Mouse (Mus musculus) adrenal gland, adult 18-20 months (tissue): ENCODE results near the gene Rabgap1l. TPM values are rescaled to one million over a fixed set of nuclear protein-coding genes. Genes with fewer than 3 reads are reported as not detected.

Experiments used
- DNase-seq, 2 experiments: peaks; one replicate each; pipeline ENCODE4 v3.0.0; 2021 to 2022; ENCODE audit warnings: low spot score in 2 of 2
- total RNA-seq, 2 experiments: library from RNA; stranded (reverse); gene quantifications; 1 replicate in 1 of 2; 2 replicates in 1 of 2; pipeline ENCODE4 v1.2.3; 2021

Rabgap1l gene
- total RNA-seq, 2 experiments from 2014 or later = 26.4 to 30.6 TPM

- no peak for DNase-seq
These were observed 195.6 kb downstream of the Rabgap1l start for GRCm38 (mm10) chr1:160597369-160597768.

GRCm38 (mm10) chr1:160596948-160597270 lies 196.1 kb downstream of the Rabgap1l start:
- DNase-seq = no peak

- DNase-seq = no peak
These were observed 196.6 kb downstream of the Rabgap1l start for GRCm38 (mm10) chr1:160596252-160596947.

- no peak for DNase-seq
These were observed 198.4 kb downstream of the Rabgap1l start for GRCm38 (mm10) chr1:160594576-160594975.

- no peak for DNase-seq
These were observed 198.9 kb downstream of the Rabgap1l start for GRCm38 (mm10) chr1:160594066-160594465.

GRCm38 (mm10) chr1:160588911-160589590 lies 204.0 kb downstream of the Rabgap1l start:
- DNase-seq = no peak

GRCm38 (mm10) chr1:160579309-160580233 lies 213.4 kb downstream of the Rabgap1l start:
- no peak for DNase-seq

GRCm38 (mm10) chr1:160576124-160576523 lies 216.9 kb downstream of the Rabgap1l start:
- DNase-seq = no peak

GRCm38 (mm10) chr1:160574039-160574438 lies 219.0 kb downstream of the Rabgap1l start:
- no peak for DNase-seq

- no peak for DNase-seq
These were observed 226.6 kb downstream of the Rabgap1l start for GRCm38 (mm10) chr1:160566458-160566857.

- no peak for DNase-seq
These were observed 231.6 kb downstream of the Rabgap1l start for GRCm38 (mm10) chr1:160561381-160561780.

GRCm38 (mm10) chr1:160550636-160551035 lies 242.4 kb downstream of the Rabgap1l start:
- no peak for DNase-seq

GRCm38 (mm10) chr1:160547934-160548876 lies 244.8 kb downstream of the Rabgap1l start:
- DNase-seq = no peak

- no peak for DNase-seq
These were observed 257.4 kb downstream of the Rabgap1l start for GRCm38 (mm10) chr1:160535649-160536048.

GRCm38 (mm10) chr1:160534571-160535335 lies 258.3 kb downstream of the Rabgap1l start:
- DNase-seq = no peak

- DNase-seq = no peak
These were observed 259.7 kb downstream of the Rabgap1l start for GRCm38 (mm10) chr1:160533209-160533820.

GRCm38 (mm10) chr1:160531402-160531801 lies 261.6 kb downstream of the Rabgap1l start:
- DNase-seq = peak; percentile 67 to 71

- no peak for DNase-seq
These were observed 271.1 kb downstream of the Rabgap1l start for GRCm38 (mm10) chr1:160521918-160522317.

- DNase-seq = no peak
These were observed 272.3 kb downstream of the Rabgap1l start for GRCm38 (mm10) chr1:160520665-160521064.
